Mouse (Mus musculus): ENCODE results near the gene Cdca3. TPM values are rescaled to one million over a fixed set of nuclear protein-coding genes. Genes with fewer than 3 reads are reported as not detected.

Cdca3 gene
- polyA plus RNA-seq, 1 experiment from 2014 or later = 66.3 TPM

DNA sequence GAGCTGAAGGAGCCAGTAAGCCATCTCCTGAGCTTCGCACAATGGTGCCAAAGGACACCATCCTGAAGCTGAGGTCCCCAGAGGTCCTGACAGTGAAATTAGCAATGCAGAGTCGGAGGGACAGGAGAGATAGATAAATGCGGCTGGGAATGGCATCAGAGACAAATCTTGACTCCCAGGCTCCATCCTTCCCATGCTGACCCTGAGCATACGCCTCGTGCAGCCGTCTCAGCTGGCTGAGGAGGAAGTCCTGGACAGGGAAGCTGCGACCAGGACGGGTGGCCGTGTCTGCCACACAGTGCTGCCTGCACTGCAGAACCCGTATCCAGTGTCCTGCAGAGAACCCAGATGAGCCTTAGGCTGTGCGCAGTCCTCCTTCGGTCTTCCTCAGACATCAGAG lies 25.3 kb downstream of the Cdca3 start:
- DNase-seq (ENCODE audit: low read depth, low spot score) (no peak), ATAC-seq (no peak)
- no peaks in the 10 kb centered on the region for H3K27me3 ChIP-seq
- ChIA-PET CTCF (no interaction called here), POLR2A (interaction anchor here (0.7 kb wide), 1 partner anchor 230 kb away, joined by 4 read pairs; no protein-coding TSS in a partner anchor)
- in situ Hi-C loops (cut with MboI; ENCODE audit: low pct_unique_long_range_greater_than_20kb) = no loop called here
- no peak for TF ChIP-seq CTCF (IDR thresholded peaks at IDR 0.05)

DNA sequence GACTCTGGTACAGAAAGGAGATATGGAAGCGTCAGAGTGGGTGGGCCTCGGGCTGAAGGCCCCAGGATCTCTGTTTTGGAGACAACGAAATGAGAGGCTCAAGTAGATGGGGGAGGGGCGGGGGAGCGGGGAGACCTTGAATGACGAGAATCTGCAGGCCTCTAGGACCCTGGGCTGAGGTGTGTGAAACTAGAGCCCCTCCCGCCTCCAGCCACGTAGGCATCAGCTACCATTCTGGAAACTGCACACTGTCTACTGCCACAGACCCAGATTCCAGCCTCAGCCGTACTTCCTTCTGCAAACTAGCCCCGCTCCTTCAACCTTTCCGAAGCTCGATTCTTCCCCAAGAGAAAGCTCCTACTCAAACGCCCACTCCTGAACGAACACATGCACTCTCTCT lies 27.0 kb downstream of the Cdca3 start:
- CTCF ChIA-PET = interaction anchor here (1.0 to 1.3 kb wide), 3 partner anchors 10 to 74 kb away, joined by 3 to 7 read pairs (median 3); partner anchors contain the start of gene Mlf2

DNA sequence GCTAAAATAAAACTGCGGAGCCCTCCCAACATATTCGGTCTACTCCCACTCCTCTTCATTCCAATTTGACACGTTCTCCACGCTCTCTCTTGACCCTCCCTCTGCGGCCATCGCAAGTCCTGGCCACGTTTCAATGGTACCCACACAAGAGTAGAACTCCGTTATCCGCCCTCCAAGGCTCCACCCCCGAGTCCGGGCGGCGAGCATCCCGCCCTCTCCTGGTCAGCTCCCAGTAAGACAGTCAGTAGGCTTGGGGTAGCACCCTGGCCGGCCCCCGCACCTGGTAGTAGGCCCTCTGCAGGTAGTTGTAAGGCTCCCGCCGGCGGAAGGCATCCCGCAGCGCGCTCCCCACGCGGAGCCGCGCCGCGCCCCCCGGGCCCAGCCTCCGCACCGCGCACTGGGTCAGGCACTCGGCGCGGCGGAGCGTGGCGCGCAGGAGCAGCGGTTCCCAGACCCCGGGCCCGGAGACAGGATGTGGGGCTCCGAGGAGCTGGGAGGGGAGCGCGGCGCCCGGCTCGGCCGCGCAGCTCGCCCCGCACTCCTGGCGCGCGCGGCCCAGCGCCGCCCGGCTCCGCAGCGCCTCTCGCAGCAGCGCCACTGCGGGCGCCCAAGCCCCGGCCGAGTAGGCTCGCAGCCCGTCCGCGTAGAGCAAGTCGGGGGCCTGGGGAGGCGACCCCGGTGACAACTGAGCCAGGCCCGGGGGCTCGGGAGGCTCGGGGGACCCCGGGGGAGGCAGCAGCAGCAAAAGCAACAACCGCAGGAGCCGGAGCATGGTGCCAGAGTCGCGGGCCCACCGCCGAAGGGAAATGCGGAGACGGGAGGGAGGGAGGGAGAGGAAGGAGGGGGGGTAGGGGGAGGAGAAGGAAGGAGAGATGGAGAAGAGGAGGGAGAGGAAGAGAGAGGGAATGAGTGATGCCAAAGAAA lies 27.8 kb downstream of the Cdca3 start, which contains the start of gene P3h3:
Gene P3h3 (minus strand): TSS at position 837 of the 924 bp plus-strand sequence.
- no peaks in the 10 kb centered on the region for H3K27me3 ChIP-seq
- TF ChIP-seq CTCF (IDR thresholded peaks at IDR 0.05) = no peak
- ChIA-PET CTCF (interaction anchor here (0.6 to 1.2 kb wide), 3 partner anchors 11 to 417 kb away, joined by 3 to 7 read pairs (median 3); partner anchors contain the start of gene Mlf2), POLR2A (interaction anchor here (0.6 kb wide), 1 partner anchor 55 kb away, joined by 6 read pairs; no protein-coding TSS in a partner anchor)
- in situ Hi-C loops (cut with MboI; ENCODE audit: low pct_unique_long_range_greater_than_20kb) = no loop called here
- ATAC-seq = peak; percentile 62
- no peak for DNase-seq (ENCODE audit: low read depth, low spot score)

More for the DNA sequence above, 27.0 kb downstream of the Cdca3 start:
- no peak for DNase-seq (ENCODE audit: low read depth, low spot score)
- ATAC-seq = no peak
- no peaks in the 10 kb centered on the region for H3K27me3 ChIP-seq
- TF ChIP-seq CTCF (IDR thresholded peaks at IDR 0.05) = no peak
- POLR2A ChIA-PET = interaction anchor here (0.6 kb wide), 1 partner anchor 56 kb away, joined by 6 read pairs; no protein-coding TSS in a partner anchor
- in situ Hi-C loops (cut with MboI; ENCODE audit: low pct_unique_long_range_greater_than_20kb) = no loop called here

DNA sequence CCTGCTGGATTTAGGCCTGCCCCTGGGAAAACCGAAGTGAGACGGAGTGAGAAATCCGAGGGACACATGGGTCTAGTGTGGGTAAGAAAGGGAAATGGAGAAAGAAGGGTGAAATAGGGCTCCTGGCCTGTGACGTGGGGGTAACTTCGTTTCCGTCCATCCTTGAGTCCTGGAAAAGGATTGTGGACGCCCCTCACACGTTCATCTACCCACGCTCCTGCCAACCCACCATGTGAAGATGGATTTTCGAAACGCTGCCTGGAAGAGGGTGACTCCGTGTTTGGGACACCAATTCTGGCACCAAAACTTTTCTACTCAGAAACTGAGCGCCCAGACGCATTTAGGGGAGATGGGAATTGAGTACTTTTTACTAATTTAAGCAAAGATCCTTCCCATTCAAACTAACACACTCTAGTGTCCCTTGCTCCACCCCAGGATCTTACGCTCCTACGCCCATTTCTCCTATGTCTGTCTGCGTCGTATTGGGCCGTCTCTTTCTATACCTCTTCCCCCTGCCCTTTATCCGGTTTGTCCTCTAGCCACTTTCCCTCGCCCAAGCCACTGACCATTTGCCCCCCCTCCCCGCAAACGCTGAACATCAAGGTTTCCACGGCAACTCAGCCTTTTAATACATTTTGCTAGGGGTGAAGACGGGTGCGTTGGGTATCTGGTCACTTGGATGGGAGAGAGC lies 28.6 kb downstream of the Cdca3 start:
- no peaks in the 10 kb centered on the region for H3K27me3 ChIP-seq
- DNase-seq (ENCODE audit: low read depth, low spot score) (no peak), ATAC-seq (no peak)
- POLR2A ChIA-PET = no interaction called here
- in situ Hi-C loops (cut with MboI; ENCODE audit: low pct_unique_long_range_greater_than_20kb) = no loop called here
- CTCF ChIA-PET = interaction anchor here (0.6 kb wide), 1 partner anchor 416 kb away, joined by 3 read pairs; no protein-coding TSS in a partner anchor
- no peak for TF ChIP-seq CTCF (IDR thresholded peaks at IDR 0.05)

DNA sequence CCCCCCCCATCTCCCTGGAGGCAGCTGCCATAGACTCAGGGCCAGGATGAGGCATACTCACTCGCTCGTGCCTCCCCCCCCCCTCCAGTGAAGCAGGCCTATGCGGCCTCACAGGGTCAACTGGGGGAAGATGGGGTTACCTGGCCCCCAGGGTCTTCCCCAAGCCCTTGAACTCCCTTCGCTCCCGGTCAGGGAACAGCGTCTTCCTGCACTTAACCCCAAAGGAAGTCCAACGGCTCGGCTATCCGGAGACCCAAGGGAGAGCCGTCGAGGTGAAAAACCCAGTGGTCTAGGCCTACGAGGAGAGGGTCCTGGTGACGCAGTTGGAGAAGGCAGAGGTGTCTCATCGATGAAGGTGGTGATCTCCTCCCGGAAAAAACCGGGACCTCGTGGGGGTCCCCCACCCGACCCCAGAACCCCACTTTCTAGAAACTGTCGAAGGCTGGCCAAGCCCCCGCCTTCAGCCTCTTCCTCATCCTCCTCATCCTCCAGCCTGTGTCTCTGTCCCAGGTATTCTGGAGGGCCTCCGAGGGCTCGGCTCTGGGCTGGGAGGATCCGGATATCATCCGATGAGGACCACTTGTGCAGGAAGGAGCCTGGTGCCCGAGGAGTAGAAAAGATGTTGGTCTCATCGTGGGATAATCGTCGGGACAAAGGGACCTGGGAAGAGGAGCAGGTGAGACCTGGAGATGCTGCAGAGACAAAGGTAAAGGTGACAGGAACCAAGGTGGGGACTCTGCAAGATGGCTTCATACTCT lies 29.4 kb downstream of the Cdca3 start:
- no peak for TF ChIP-seq CTCF (IDR thresholded peaks at IDR 0.05)
- POLR2A ChIA-PET = interaction anchor here (1.4 kb wide), 1 partner anchor 138 kb away, joined by 3 read pairs; the partner anchor contains the start of gene Pianp
- CTCF ChIA-PET = interaction anchor here (1.2 to 2.1 kb wide), 4 partner anchors 32 to 149 kb away, joined by 3 to 20 read pairs (median 6); partner anchors contain the start of gene Mlf2
- ATAC-seq = no peak
- no peak for DNase-seq (ENCODE audit: low read depth, low spot score)
- in situ Hi-C loops (cut with MboI; ENCODE audit: low pct_unique_long_range_greater_than_20kb) = no loop called here
- H3K27me3 ChIP-seq = no peaks in the 10 kb centered on the region

DNA sequence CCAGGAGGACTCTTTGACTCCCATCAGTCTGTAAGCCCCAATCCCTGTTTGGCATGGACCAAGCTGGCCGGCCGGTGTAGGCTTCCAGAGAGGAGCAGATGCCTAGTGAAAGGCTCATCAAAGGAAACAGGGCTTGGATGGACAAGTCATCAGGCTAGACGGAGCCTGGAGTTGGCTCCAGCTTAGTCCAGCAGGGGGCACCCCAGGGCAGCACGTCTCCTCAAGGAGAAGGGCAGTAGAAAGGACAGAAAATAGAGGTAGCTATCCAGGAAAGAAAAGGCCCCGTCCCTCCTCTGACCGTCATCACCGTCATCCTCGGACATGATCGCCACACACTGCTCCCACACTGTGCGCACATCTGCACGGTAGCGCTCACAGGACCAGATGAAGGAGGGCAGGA lies 30.4 kb downstream of the Cdca3 start:
- no peak for TF ChIP-seq CTCF (IDR thresholded peaks at IDR 0.05)
- POLR2A ChIA-PET = interaction anchor here (1.4 kb wide), 1 partner anchor 137 kb away, joined by 3 read pairs; the partner anchor contains the start of gene Pianp
- ATAC-seq (peak; percentile 51), DNase-seq (ENCODE audit: low read depth, low spot score) (no peak)
- H3K27me3 ChIP-seq = peaks cover 3% of the 10 kb centered on the region
- CTCF ChIA-PET = interaction anchor here (0.6 to 3.3 kb wide), 17 partner anchors 9 to 170 kb away, joined by 3 to 20 read pairs (median 4); partner anchors contain the start of gene Mlf2
- in situ Hi-C loops (cut with MboI; ENCODE audit: low pct_unique_long_range_greater_than_20kb) = no loop called here

DNA sequence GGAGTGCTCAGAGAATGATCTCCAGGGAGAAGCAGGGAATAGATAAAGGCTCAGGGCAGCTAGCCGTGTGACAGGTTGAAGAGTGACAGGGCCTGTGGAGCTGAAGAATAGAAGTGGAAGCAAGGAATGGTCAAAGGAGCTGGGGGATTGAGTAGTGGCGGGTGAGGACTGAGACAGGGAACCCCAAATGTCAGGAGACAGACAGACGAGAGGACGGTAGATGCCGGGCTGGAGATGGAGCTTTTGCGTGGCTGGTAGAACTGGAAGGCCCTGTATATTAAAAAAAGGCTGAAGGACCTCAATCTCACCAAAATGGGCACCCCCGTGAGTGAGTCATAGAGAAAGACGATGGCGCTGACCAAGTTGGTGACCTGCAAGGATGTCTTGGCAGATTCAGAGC lies 31.2 kb downstream of the Cdca3 start:
- CTCF ChIA-PET = interaction anchor here (0.7 to 3.3 kb wide), 8 partner anchors 10 to 168 kb away, joined by 3 to 20 read pairs (median 4); partner anchors contain the start of gene Mlf2
- POLR2A ChIA-PET = interaction anchor here (1.4 kb wide), 1 partner anchor 136 kb away, joined by 3 read pairs; the partner anchor contains the start of gene Pianp
- no peak for TF ChIP-seq CTCF (IDR thresholded peaks at IDR 0.05)
- H3K27me3 ChIP-seq = peaks cover 3% of the 10 kb centered on the region
- DNase-seq (ENCODE audit: low read depth, low spot score) (no peak), ATAC-seq (no peak)
- in situ Hi-C loops (cut with MboI; ENCODE audit: low pct_unique_long_range_greater_than_20kb) = no loop called here

DNA sequence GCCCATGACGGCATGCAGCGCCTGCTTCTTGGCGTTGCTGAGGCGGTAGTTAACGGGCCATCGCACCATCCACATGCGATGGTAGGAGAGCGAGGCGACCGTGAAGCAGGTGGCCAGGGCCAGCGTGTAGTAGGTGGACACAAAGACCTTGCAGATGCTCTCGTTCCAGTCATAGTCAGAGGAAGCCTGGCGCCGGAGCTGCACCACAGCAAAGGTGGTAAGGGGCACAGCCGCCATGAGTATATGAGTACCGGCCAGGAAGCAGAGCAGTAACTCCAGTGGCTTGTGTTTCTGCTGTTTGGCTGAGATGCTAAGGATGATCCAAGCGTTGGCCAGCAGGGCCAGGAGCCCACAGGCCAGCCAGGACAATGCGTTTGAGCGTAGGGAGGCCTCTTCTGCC lies 31.9 kb downstream of the Cdca3 start:
- no peak for TF ChIP-seq CTCF (IDR thresholded peaks at IDR 0.05)
- no peak for ATAC-seq
- no peak for DNase-seq (ENCODE audit: low read depth, low spot score)
- peaks cover 8% of the 10 kb centered on the region for H3K27me3 ChIP-seq
- POLR2A ChIA-PET = interaction anchor here (2.0 kb wide), 1 partner anchor 43 kb away, joined by 6 read pairs; no protein-coding TSS in a partner anchor
- in situ Hi-C loops (cut with MboI; ENCODE audit: low pct_unique_long_range_greater_than_20kb) = no loop called here
- CTCF ChIA-PET = interaction anchor here (1.6 to 3.3 kb wide), 2 partner anchors 14 to 43 kb away, joined by 7 to 10 read pairs; no protein-coding TSS in a partner anchor

DNA sequence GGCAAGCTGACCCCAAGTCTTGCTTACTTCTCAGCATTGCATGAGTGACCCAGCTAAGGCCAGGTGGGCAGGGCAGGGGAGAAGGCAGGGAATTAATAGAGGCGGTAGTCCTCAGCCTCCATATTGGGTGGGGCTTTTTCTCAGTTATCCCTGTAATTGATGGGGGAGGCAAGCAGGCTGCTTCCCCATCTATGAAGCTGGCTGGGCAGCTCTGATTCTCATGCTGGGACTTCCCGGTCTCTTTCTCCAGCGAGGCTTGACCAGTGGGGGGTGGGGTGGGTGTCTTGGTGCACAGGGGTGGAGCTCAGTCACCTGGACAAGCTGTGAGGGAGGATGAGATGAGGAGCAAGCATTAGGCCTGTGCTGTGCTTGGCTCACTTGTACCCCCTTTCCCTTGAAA lies 32.5 kb downstream of the Cdca3 start:
- no peak for ATAC-seq
- H3K27me3 ChIP-seq = peaks cover 12% of the 10 kb centered on the region
- DNase-seq (ENCODE audit: low read depth, low spot score) = no peak
- in situ Hi-C loops (cut with MboI; ENCODE audit: low pct_unique_long_range_greater_than_20kb) = no loop called here
- TF ChIP-seq CTCF (IDR thresholded peaks at IDR 0.05) = no peak
- ChIA-PET POLR2A (interaction anchor here (1.0 to 2.0 kb wide), 2 partner anchors 42 to 66 kb away, joined by 3 to 6 read pairs; no protein-coding TSS in a partner anchor), CTCF (interaction anchor here (1.6 to 3.3 kb wide), 2 partner anchors 15 to 42 kb away, joined by 7 to 10 read pairs; no protein-coding TSS in a partner anchor)
